Mouse (Mus musculus) heart, postnatal 25 days (tissue): ENCODE results near the gene Pcolce. TPM values are rescaled to one million over a fixed set of nuclear protein-coding genes. Genes with fewer than 3 reads are reported as not detected.
A peak's percentile ranks its signal among the peaks of the same experiment; 100 is the strongest.

Source experiments
- DNase-seq: peaks from one replicate; pipeline ENCODE4 v3.0.0; 2022; ENCODE audit warnings: low spot score
- intact Hi-C: fragments of 180-260 bp; cut with DNase I; formaldehyde crosslinking; loops from one replicate; pipeline ENCODE4 v1.15.1; 2025
- total RNA-seq, 2 experiments: library from RNA; stranded (reverse); gene quantifications; 2 replicates each; pipeline ENCODE4 v1.2.3; 2021

Pcolce gene
- total RNA-seq: 10 to 100 TPM; 66.9 to 71.3 TPM

DNA sequence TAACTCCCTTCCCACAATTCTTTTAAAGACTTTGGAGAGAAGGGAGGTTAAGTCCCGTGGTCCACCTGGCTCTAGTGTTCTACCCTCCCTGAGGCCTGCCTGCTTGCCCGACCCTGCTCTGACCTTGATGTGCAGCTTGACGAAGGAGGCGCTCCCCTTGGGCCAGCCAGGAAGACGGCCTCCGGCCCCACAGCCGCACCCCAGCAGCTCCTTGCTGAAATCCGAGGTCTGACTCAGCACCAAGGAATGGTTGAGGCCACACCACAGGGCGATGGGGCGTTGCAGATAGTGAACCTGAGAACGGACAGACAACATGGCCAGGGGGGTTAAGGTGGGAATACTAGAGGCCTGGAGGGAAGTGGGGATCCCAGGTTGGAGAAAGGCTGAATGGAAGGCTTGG lies at the start of gene Pcolce:
Gene Pcolce, minus strand, starts transcription at position 235 of the 400 bp plus-strand sequence.
- no peak for DNase-seq

GRCm38 (mm10) chr5:137663057-137663456 lies 49.5 kb upstream of the Pcolce start:
- intact Hi-C loops: no loop called here

More for the DNA sequence above, at the start of gene Pcolce:
- intact Hi-C loops: no loop called here

DNA sequence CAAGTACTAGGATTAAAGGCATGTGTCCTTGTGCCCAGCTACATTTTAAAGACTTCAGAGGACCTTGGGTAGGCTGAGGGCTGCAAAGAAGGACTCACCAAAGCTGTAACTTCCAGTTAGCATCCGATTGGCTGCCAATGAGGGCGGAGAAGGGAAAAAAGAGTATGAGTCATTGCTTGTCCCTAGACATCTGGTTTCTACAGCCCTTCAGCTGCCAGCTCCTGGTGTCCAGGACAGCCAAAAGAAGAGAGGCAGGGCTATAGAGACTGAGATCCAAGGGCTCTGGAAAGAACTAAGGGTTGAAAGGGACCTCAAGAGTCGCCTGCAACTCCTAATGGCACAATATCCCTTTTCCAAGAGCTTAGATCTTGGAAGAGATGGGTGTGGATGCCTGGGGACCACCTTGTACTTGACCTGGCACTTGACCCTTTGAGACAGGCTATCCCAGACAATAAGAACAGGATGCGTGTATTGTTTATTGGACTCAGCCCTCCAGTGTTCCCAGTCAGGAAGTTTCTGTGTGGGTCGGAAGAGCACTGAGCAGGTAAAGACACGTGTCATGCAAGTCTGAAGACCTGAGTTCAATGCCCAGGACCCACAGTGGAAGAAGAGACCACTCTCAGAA lies 46.6 kb upstream of the Pcolce start:
- intact Hi-C loops: no loop called here
- peak; percentile 80 for DNase-seq

More at GRCm38 (mm10) chr5:137663057-137663456, 49.5 kb upstream of the Pcolce start:
- DNase-seq: no peak

DNA sequence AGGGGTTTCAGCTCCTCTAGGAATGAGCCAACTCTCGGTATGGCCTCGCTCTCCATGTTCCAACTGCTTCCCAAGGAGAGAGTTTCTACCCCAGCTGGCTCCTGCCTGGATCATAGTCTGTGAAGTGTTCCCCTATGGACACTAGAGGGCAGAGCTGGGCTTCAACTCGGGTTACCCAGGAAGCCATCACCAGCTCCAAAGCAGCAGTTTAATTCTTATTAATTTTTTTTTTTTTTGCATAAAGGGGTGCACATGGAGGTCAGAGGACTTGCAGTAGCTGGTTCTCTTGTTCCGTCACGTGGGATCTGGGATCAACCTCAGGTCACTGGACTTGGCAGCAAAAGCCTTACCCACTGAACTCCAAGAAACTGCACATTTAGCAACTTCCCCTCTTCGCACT lies 43.4 kb upstream of the Pcolce start:
- peak; percentile 53 for DNase-seq
- intact Hi-C loops: loop anchor here (1.0 to 2.0 kb wide), 2 partner anchors 30 to 100 kb away; no protein-coding TSS in a partner anchor

GRCm38 (mm10) chr5:137654746-137655145 lies 41.2 kb upstream of the Pcolce start:
- intact Hi-C loops: loop anchor here (5.0 kb wide), 2 partner anchors 122 to 142 kb away; partner anchors contain the start of genes Epo and Gnb2
- no peak for DNase-seq

DNA sequence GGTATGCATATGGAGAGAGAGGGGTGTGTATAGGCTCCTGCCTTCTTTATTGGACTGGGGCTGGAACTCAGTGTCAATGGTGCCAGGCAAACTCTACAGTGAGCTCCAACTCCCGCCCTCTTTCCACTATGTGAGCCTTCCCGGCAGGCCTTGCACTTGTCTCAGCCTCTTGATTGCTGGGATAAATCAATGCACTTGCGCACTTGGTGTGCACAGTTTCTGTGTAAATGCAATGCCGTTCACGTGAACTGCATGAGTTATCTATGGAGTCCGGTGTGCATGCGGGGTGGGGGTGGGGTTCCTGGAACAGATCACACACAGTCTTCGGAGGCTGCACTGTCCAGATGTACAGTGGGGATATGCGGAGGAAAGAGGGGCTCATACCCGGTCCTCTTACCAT lies 39.8 kb upstream of the Pcolce start:
- intact Hi-C loops: loop anchor here (2.0 to 5.0 kb wide), 3 partner anchors 69 to 141 kb away; partner anchors contain the start of genes Epo and Gnb2
- no peak for DNase-seq

- peak; percentile 22 for DNase-seq
These were observed 38.9 kb upstream of the Pcolce start for GRCm38 (mm10) chr5:137652474-137652873.

GRCm38 (mm10) chr5:137649669-137650571 lies 36.3 kb upstream of the Pcolce start:
- intact Hi-C loops: loop anchor here (5.0 kb wide), 2 partner anchors 118 to 138 kb away; partner anchors contain the start of genes Epo and Gnb2
- DNase-seq: no peak

More at GRCm38 (mm10) chr5:137652474-137652873, 38.9 kb upstream of the Pcolce start:
- intact Hi-C loops: loop anchor here (2.0 to 5.0 kb wide), 3 partner anchors 68 to 140 kb away; partner anchors contain the start of genes Epo and Gnb2

GRCm38 (mm10) chr5:137649251-137649650 lies 35.7 kb upstream of the Pcolce start:
- no peak for DNase-seq
- intact Hi-C loops: no loop called here

- no peak for DNase-seq
- intact Hi-C loops: no loop called here
These were observed 34.4 kb upstream of the Pcolce start for GRCm38 (mm10) chr5:137647827-137648601.

DNA sequence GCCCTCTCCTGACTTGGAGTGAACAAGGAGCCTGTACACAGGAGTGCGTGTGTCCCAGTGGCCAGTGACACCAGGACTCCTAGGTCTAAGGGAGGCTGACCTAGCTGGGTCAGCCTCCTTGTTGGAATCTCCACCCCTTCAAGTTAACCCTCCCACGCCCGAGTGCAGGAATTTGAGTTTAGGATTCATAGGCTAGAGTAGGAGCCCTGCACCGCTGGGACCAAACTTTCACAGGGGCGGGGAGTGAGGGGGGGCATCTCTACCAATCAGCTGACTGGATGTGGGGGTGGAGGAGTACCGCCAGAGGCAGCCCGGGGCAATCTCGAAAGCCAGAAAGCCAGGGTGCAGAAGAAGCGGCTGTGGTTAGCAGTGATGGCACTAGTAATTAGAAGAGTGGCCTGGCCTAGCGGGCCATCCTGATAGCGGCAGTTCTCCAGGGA lies 32.1 kb upstream of the Pcolce start, which contains the start of gene Irs3:
Gene Irs3, minus strand, starts transcription at position 63 of the 440 bp plus-strand sequence.
- intact Hi-C loops: no loop called here
- peak; percentile 21 for DNase-seq

DNA sequence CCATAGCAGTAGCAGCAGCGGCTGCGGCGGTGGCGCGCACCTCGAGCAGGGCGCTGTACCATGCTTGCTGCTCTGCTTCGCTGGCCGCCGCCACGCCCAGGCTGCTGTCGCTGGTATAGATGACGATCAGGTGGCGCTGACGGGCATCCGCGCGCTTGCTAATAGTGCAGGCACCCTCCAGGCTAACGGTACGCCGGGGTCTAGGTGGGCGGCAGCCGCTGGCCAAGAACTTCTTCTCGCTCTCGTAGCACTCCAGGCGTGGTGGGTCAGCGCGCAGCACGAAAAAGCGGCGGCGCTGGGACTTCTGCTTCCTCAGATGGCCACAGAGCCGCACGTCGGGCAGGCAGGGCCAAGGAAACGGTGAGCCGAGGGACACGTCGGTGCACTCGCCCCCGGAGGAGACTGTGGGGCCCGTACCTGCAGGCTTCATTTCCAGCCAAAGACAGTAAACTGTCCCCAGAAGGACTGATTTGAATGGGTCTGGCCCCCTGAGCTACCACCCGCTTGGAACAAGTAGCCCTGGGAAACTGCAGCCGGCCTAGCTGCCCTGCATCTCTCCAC lies 31.6 kb upstream of the Pcolce start:
- no peak for DNase-seq
- intact Hi-C loops: no loop called here

GRCm38 (mm10) chr5:137644484-137644883 lies 30.9 kb upstream of the Pcolce start:
- intact Hi-C loops: no loop called here
- no peak for DNase-seq

DNA sequence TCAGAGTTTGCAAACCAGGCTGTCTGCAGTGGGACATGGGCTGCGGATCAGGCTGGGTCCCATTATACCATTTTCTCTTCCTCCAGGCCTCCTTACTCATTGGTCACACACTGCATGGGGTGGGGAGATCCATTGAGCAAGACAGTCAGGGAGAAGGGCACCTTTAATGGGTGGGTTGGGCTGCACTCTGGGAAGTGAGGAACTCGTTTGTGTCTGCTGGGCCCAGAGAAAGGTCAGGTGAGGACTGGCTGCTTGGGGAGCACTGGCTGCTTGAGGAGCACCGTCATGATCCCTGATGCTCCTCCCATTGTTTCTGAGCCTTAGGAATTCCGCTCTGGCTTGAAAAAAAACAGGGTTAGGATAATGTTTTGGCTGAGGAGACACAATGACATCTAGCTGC lies 29.3 kb upstream of the Pcolce start:
- no peak for DNase-seq
- intact Hi-C loops: no loop called here

- DNase-seq: no peak
- intact Hi-C loops: no loop called here
These were observed 27.5 kb upstream of the Pcolce start, which contains the start of gene Sap25 for GRCm38 (mm10) chr5:137641054-137641453. Sap25 (plus strand) TSS chr5:137641334.

DNA sequence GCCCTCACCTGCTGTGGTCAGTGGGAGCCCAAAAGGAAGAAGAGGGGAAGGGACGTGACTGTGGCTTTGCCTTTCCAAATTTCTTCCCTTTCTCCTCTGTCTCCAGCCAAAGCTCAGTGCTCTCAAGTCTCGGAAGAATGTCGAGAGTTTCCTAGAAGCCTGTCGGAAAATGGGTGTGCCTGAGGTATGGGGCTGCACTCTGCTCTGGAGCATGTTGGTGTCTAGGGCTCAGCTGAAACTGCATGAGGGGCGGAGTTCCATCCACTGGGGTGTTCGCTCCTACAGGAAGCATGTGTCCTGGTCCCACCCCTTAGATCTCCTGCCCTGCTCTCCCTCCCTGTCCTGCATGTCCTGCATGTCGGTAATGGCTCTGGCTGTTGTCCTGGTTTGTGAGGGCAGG lies 25.9 kb upstream of the Pcolce start:
- intact Hi-C loops: no loop called here
- no peak for DNase-seq

DNA sequence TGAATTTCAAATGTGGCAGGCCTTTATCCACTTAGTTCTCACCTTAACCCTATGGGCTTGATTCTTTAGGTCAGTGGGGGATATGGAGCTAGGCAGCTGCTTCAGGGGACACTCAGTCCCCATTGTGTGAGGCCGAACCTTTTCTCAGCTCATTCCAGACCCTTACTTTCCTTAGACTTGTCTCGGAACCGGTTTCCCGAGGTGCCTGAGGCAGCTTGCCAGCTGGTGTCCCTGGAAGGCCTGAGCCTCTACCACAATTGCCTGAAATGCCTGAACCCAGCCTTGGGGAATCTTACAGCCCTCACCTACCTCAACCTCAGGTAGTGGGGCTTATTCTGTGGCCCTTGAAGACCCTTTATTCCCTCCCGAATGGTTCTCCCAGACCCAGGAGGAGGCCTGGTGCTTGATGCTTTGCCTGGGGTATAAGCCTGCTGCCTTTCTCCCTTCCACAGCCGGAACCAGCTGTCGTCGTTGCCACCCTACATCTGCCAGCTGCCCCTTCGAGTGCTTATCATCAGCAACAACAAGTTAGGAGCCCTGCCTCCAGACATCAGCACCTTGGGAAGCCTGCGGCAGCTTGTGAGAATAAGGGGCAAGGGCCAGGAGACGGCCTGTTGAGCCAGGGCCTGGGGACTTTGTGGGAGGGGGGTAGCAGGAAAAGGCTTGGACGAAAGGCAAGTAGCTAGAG lies 20.0 kb upstream of the Pcolce start:
- no peak for DNase-seq
- intact Hi-C loops: no loop called here

DNA sequence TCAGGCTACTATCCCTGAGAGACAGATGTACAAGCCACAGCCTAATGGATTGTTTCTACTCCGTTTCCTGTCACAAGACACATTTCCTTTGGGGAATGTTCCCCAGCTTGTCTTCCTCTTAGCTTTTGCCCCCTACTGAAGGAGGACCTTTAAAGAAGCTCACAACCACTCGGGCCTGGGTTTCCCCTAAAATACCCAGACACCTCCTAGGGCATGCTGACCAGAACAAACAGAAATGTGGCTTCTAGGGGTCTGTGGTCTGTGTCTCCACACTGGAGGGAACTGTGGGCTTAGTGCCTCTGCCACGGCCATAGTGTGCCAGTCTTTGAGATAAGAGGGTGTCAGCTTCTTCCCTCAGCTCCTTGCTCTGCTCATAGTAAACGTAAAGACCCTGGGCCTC lies 18.0 kb upstream of the Pcolce start:
- DNase-seq: no peak
- intact Hi-C loops: no loop called here

- intact Hi-C loops: no loop called here
- DNase-seq: peak; percentile 23
These were observed 17.6 kb upstream of the Pcolce start for GRCm38 (mm10) chr5:137631171-137631570.
